Mouse (Mus musculus) adrenal gland, postnatal 36 days (tissue): ENCODE results near the gene Srrm1. TPM values are rescaled to one million over a fixed set of nuclear protein-coding genes. Genes with fewer than 3 reads are reported as not detected.
"Not testable (repeated sequence)": the region's sequence is repeated elsewhere in the genome, so short reads cannot be mapped to it uniquely, and the experiment has no call there.

ENCODE experiments used
- DNase-seq, 2 experiments: peaks; one replicate each; pipeline ENCODE4 v3.0.0; 2021; ENCODE audit warnings: mixed read lengths in 1 of 2
- total RNA-seq, 2 experiments: library from RNA; stranded (reverse); gene quantifications; 2 replicates each; pipeline ENCODE4 v1.2.3; 2021

The Srrm1 gene
- total RNA-seq, 2 experiments from 2014 or later: 101 to 125 TPM

GRCm38 (mm10) chr4:135301166-135301565, 52.0 kb downstream of the Srrm1 start:
- no peak for DNase-seq

- DNase-seq: no peak
These were observed 52.7 kb downstream of the Srrm1 start for GRCm38 (mm10) chr4:135300248-135301041.

- no peak for DNase-seq
These were observed 54.4 kb downstream of the Srrm1 start for GRCm38 (mm10) chr4:135298680-135299079.

GRCm38 (mm10) chr4:135297931-135298546, 55.1 kb downstream of the Srrm1 start:
- DNase-seq: peak in 1 of 2 experiments; percentile 52

- DNase-seq: no peak
These were observed 56.0 kb downstream of the Srrm1 start for GRCm38 (mm10) chr4:135297146-135297545.

- DNase-seq: no peak
These were observed 56.6 kb downstream of the Srrm1 start for GRCm38 (mm10) chr4:135296565-135296964.

- DNase-seq: no peak
These were observed 59.3 kb downstream of the Srrm1 start for GRCm38 (mm10) chr4:135293813-135294212.

- peak in 1 of 2 experiments; percentile 35 for DNase-seq
These were observed 60.5 kb downstream of the Srrm1 start for GRCm38 (mm10) chr4:135292477-135293089.

- DNase-seq: no peak
These were observed 61.3 kb downstream of the Srrm1 start for GRCm38 (mm10) chr4:135291841-135292240.

- no peak for DNase-seq
These were observed 61.9 kb downstream of the Srrm1 start for GRCm38 (mm10) chr4:135291199-135291598.

- no peak for DNase-seq
These were observed 65.1 kb downstream of the Srrm1 start for GRCm38 (mm10) chr4:135287975-135288374.

- peak in 1 of 2 experiments; percentile 40 for DNase-seq
These were observed 66.2 kb downstream of the Srrm1 start for GRCm38 (mm10) chr4:135286833-135287395.

GRCm38 (mm10) chr4:135286033-135286622, 67.0 kb downstream of the Srrm1 start:
- DNase-seq: no peak

- DNase-seq: no peak
These were observed 67.7 kb downstream of the Srrm1 start for GRCm38 (mm10) chr4:135285436-135285835.

GRCm38 (mm10) chr4:135283875-135284274, 69.2 kb downstream of the Srrm1 start:
- DNase-seq: no peak

GRCm38 (mm10) chr4:135283417-135283816, 69.7 kb downstream of the Srrm1 start:
- DNase-seq: no peak

GRCm38 (mm10) chr4:135282651-135283290, 70.3 kb downstream of the Srrm1 start:
- peak; percentile 35 to 55 for DNase-seq

GRCm38 (mm10) chr4:135280016-135280415, 73.1 kb downstream of the Srrm1 start:
- DNase-seq: not testable (repeated sequence)

- no peak for DNase-seq
These were observed 76.3 kb downstream of the Srrm1 start for GRCm38 (mm10) chr4:135276681-135277379.

GRCm38 (mm10) chr4:135274761-135275160, 78.4 kb downstream of the Srrm1 start:
- no peak for DNase-seq

- DNase-seq: no peak
These were observed 79.8 kb downstream of the Srrm1 start for GRCm38 (mm10) chr4:135273307-135273682.
